Mouse (Mus musculus): ENCODE measurements around the gene Prg3. TPM values are rescaled to one million over a fixed set of nuclear protein-coding genes. Genes with fewer than 3 reads are reported as not detected.

Gene Prg3
- polyA plus RNA-seq, 1 experiment from 2014 or later, result not detected

GRCm38 (mm10) chr2:84955435-84955834, 32.6 kb upstream of the Prg3 start:
- no peak overlapping the region for H3K9ac ChIP-seq (ENCODE audit: low read length)
- H3K27me3 ChIP-seq (ENCODE audit: control insufficient read depth, insufficient read depth, low read length), result no peaks in the 10 kb centered on the region
- H3K4me1 ChIP-seq (replicated peaks; ENCODE audit: control insufficient read depth, insufficient read depth), result no peaks in the 10 kb centered on the region
- 90% methylated on average over 9 of the region's 9 CpGs for WGBS
- TF ChIP-seq EP300 (optimal IDR thresholded peaks at IDR 0.05), result no peak
- TF ChIP-seq CTCF (IDR thresholded peaks at IDR 0.05; ENCODE audit: low read depth), result no peak
- DNase-seq (ENCODE audit: low spot score) (no peak), ATAC-seq (ENCODE audit: low FRiP score, low TSS enrichment) (no peak)
- no peaks in the 10 kb centered on the region for H3K9me3 ChIP-seq (ENCODE audit: control insufficient read depth, low read length)
- H3K4me2 ChIP-seq (replicated peaks; ENCODE audit: low read depth), result no peak overlapping the region
- H3K36me3 ChIP-seq (ENCODE audit: control insufficient read depth, insufficient read depth, low read length), result peaks cover under 1% of the 10 kb centered on the region; the same call in 1 of the 2 replicates
- H3K4me3 ChIP-seq (ENCODE audit: low read depth, low read length), result no peak overlapping the region
- H3K27ac ChIP-seq (replicated peaks), result no peak overlapping the region

DNA sequence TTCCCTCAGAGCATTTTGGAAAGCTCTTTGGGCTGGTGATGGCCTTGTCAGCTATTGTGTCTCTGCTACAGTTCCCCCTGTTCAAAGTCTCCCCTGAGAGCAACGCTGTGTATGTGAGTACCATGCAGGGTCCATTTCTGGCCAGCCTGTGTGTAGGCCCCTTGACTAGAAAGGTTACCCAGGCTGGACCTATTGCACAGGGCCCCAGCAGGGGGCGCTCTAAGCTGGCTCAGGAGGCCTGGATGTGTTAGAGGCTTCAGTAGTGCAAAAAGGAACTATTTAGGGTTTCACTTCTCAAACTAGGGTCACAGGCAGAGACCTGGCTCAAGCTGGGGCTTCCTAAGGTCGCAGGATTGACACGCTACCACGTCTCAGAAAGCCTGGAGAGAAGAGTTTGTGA, 31.7 kb upstream of the Prg3 start:
- H3K4me3 ChIP-seq (ENCODE audit: low read depth, low read length), result no peak overlapping the region
- H3K27ac ChIP-seq (replicated peaks), result no peak overlapping the region
- no peaks in the 10 kb centered on the region for H3K9me3 ChIP-seq (ENCODE audit: control insufficient read depth, low read length)
- H3K4me2 ChIP-seq (replicated peaks; ENCODE audit: low read depth), result no peak overlapping the region
- no peaks in the 10 kb centered on the region for H3K36me3 ChIP-seq (ENCODE audit: control insufficient read depth, insufficient read depth, low read length)
- ATAC-seq (ENCODE audit: low FRiP score, low TSS enrichment) (peak; percentile 47; the same call in 1 of the 2 replicates), DNase-seq (ENCODE audit: low spot score) (peak; percentile 56)
- TF ChIP-seq CTCF (IDR thresholded peaks at IDR 0.05; ENCODE audit: low read depth), result peak; percentile 83
- no peak for TF ChIP-seq EP300 (optimal IDR thresholded peaks at IDR 0.05)
- H3K4me1 ChIP-seq (replicated peaks; ENCODE audit: control insufficient read depth, insufficient read depth), result no peaks in the 10 kb centered on the region
- 57% methylated on average over 5 of the region's 5 CpGs for WGBS
- H3K27me3 ChIP-seq (ENCODE audit: control insufficient read depth, insufficient read depth, low read length), result no peaks in the 10 kb centered on the region
- H3K9ac ChIP-seq (ENCODE audit: low read length), result no peak overlapping the region

DNA sequence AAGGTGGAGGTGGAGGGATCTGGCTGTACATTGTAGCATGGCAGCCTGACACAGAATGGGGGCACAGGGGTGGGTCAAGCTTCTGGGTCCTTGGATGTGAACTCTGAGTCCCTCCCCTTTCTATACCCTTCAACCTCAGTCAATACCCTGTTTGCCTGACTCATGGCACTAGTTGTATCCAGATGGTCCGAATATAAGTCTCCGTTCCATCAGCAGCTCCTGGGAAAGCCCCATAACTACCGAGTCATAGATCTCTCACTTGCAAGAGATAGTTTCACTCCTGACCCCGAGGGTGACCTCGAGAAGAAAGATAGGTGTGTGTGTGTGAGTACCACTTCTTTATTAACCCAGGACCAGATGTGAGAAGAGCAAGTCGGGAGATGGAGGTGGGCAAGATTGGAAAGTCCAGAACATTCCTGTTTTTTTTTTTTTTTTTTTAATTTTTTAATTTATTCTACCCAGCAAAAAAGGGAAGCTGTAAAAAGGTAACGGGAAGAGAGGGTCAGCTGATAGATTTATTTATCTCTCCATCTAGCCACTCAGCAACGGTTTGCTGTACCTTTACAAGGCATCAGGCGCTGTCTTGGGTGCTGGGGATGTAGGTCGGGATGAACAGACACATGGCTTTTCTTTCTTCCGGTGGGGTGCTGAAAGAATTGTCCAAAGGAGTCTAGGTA, 29.3 kb upstream of the Prg3 start:
- H3K36me3 ChIP-seq (ENCODE audit: control insufficient read depth, insufficient read depth, low read length), result no peaks in the 10 kb centered on the region
- no peak overlapping the region for H3K4me3 ChIP-seq (ENCODE audit: low read depth, low read length)
- TF ChIP-seq CTCF (IDR thresholded peaks at IDR 0.05; ENCODE audit: low read depth), result no peak
- TF ChIP-seq EP300 (optimal IDR thresholded peaks at IDR 0.05), result no peak
- DNase-seq (ENCODE audit: low spot score), result no peak
- no peaks in the 10 kb centered on the region for H3K9me3 ChIP-seq (ENCODE audit: control insufficient read depth, low read length)
- WGBS, result 88% methylated on average over 11 of the region's 11 CpGs
- no peak for ATAC-seq (ENCODE audit: low FRiP score, low TSS enrichment)
- no peak overlapping the region for H3K27ac ChIP-seq (replicated peaks)
- H3K27me3 ChIP-seq (ENCODE audit: control insufficient read depth, insufficient read depth, low read length), result no peaks in the 10 kb centered on the region
- H3K4me2 ChIP-seq (replicated peaks; ENCODE audit: low read depth), result no peak overlapping the region
- no peak overlapping the region for H3K9ac ChIP-seq (ENCODE audit: low read length)
- H3K4me1 ChIP-seq (replicated peaks; ENCODE audit: control insufficient read depth, insufficient read depth), result no peaks in the 10 kb centered on the region

DNA sequence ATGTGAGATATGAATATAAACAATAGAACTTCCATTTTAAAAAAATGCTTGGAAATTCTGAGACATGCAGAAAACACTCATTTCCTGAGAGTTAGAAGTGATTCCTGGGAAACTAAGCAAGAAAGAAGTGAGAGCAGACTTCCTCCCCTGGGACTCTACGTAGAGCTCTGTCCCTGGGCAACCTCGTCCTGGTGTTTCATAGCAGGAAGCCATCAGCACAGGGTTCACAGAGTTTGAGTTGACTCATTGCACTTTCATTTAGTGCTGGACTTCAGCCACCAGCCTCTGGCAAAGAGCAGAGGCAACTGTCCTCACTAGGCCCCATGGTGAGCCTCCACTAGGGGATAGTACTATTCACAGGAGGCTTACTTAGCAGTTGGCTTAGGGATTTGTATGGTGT, 26.7 kb upstream of the Prg3 start:
- no peaks in the 10 kb centered on the region for H3K4me1 ChIP-seq (replicated peaks; ENCODE audit: control insufficient read depth, insufficient read depth)
- no peak overlapping the region for H3K4me3 ChIP-seq (ENCODE audit: low read depth, low read length)
- 44% methylated on average over 2 of the region's 2 CpGs for WGBS
- DNase-seq (ENCODE audit: low spot score) (no peak), ATAC-seq (ENCODE audit: low FRiP score, low TSS enrichment) (peak; percentile 76)
- no peaks in the 10 kb centered on the region for H3K9me3 ChIP-seq (ENCODE audit: control insufficient read depth, low read length)
- H3K36me3 ChIP-seq (ENCODE audit: control insufficient read depth, insufficient read depth, low read length), result no peaks in the 10 kb centered on the region
- H3K9ac ChIP-seq (ENCODE audit: low read length), result no peak overlapping the region
- H3K27ac ChIP-seq (replicated peaks), result 0 out of 2 replicates have a peak overlapping the region, but pooled peaks have one; percentile 13
- H3K27me3 ChIP-seq (ENCODE audit: control insufficient read depth, insufficient read depth, low read length), result no peaks in the 10 kb centered on the region
- no peak overlapping the region for H3K4me2 ChIP-seq (replicated peaks; ENCODE audit: low read depth)
- TF ChIP-seq EP300 (optimal IDR thresholded peaks at IDR 0.05) (no peak), CTCF (IDR thresholded peaks at IDR 0.05; ENCODE audit: low read depth) (peak; percentile 34; the same call in 1 of the 2 replicates)

DNA sequence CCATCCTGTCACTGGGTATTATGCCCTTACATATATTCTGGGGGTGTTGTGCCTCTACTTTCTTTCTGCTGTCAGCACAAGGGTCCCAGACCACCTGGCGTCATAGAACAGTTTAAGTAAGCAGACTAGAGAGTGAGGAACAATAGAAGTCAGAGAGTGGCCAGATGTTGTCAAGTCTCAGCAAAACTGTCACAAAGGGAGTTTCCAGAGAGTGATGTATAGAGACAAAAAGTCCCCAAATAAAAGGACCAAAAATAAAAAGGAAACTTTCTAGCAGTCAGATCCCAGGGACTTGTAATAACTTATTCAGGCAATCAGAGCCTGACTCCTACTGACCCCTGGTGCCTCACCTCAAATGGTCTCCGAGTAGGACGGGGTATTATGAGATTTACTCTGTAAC, 26.1 kb upstream of the Prg3 start:
- WGBS, result 65% methylated on average over 3 of the region's 3 CpGs
- H3K27me3 ChIP-seq (ENCODE audit: control insufficient read depth, insufficient read depth, low read length), result no peaks in the 10 kb centered on the region
- no peaks in the 10 kb centered on the region for H3K36me3 ChIP-seq (ENCODE audit: control insufficient read depth, insufficient read depth, low read length)
- no peaks in the 10 kb centered on the region for H3K4me1 ChIP-seq (replicated peaks; ENCODE audit: control insufficient read depth, insufficient read depth)
- H3K27ac ChIP-seq (replicated peaks), result no peak overlapping the region
- H3K4me2 ChIP-seq (replicated peaks; ENCODE audit: low read depth), result no peak overlapping the region
- ATAC-seq (ENCODE audit: low FRiP score, low TSS enrichment) (no peak), DNase-seq (ENCODE audit: low spot score) (no peak)
- TF ChIP-seq CTCF (IDR thresholded peaks at IDR 0.05; ENCODE audit: low read depth), result no peak
- TF ChIP-seq EP300 (optimal IDR thresholded peaks at IDR 0.05), result no peak
- H3K9me3 ChIP-seq (ENCODE audit: control insufficient read depth, low read length), result no peaks in the 10 kb centered on the region
- no peak overlapping the region for H3K9ac ChIP-seq (ENCODE audit: low read length)
- no peak overlapping the region for H3K4me3 ChIP-seq (ENCODE audit: low read depth, low read length)

GRCm38 (mm10) chr2:84962906-84963507, 25.0 kb upstream of the Prg3 start:
- Histone ChIP-seq H3K9ac (ENCODE audit: low read length) (no peak overlapping the region), H3K4me1 (replicated peaks; ENCODE audit: control insufficient read depth, insufficient read depth) (no peaks in the 10 kb centered on the region), H3K4me2 (replicated peaks; ENCODE audit: low read depth) (no peak overlapping the region), H3K4me3 (ENCODE audit: low read depth, low read length) (no peak overlapping the region), H3K27ac (replicated peaks) (no peak overlapping the region), H3K9me3 (ENCODE audit: control insufficient read depth, low read length) (no peaks in the 10 kb centered on the region), H3K27me3 (ENCODE audit: control insufficient read depth, insufficient read depth, low read length) (no peaks in the 10 kb centered on the region), H3K36me3 (ENCODE audit: control insufficient read depth, insufficient read depth, low read length) (no peaks in the 10 kb centered on the region)
- ATAC-seq (ENCODE audit: low FRiP score, low TSS enrichment) (no peak), DNase-seq (ENCODE audit: low spot score) (no peak)
- no peak for TF ChIP-seq CTCF (IDR thresholded peaks at IDR 0.05; ENCODE audit: low read depth)
- TF ChIP-seq EP300 (optimal IDR thresholded peaks at IDR 0.05), result no peak
- 41% methylated on average over 6 of the region's 6 CpGs for WGBS
